Mouse (Mus musculus) embryonic facial prominence, embryonic 15.5 days (tissue): ENCODE results near the gene Chst3. TPM values are rescaled to one million over a fixed set of nuclear protein-coding genes. Genes with fewer than 3 reads are reported as not detected.

Experiments used
- microRNA-seq: library from miRNA; unstranded; fragments of <30 nt; microRNA quantifications from one replicate; pipeline ENCODE4, GENCODE M21; 2016; ENCODE audit warnings: borderline number of aligned reads
- polyA plus RNA-seq: library from polyadenylated mRNA; unstranded; fragments of >200 nt; fragmentation: Nextera tagmentation; extraction: Ambion mirVana; gene quantifications from 2 replicates; pipeline ENCODE4 v1.2.1, GENCODE M21; 2015

Chst3 gene
- polyA plus RNA-seq, 1 experiment from 2014 or later, result 2.8 TPM

Small RNA genes lying within 50 kb of the gene (microRNA-seq; reads per million reads assigned to microRNA genes)
- not detected for gene Gm22117

Other genes with a start within 250 kb of the Chst3 start
- gene Ascc1, start 216.5 kb downstream of the Chst3 start, polyA plus RNA-seq, result 44.1 and 47.8 TPM in 2 replicates
- 107 and 113 TPM in 2 replicates for gene Anapc16, start 216.1 kb downstream of the Chst3 start, polyA plus RNA-seq
- gene Spock2, start 113.0 kb downstream of the Chst3 start, polyA plus RNA-seq, result 11.9 and 12.2 TPM in 2 replicates
- gene Psap, start 58.4 kb upstream of the Chst3 start, polyA plus RNA-seq, result 165 and 167 TPM in 2 replicates
- 3.5 and 5.5 TPM in 2 replicates for gene Vsir, start 127.6 kb upstream of the Chst3 start, polyA plus RNA-seq
- gene Gm17455, start 180.5 kb upstream of the Chst3 start, polyA plus RNA-seq, result 1.3 and 2.3 TPM in 2 replicates